Mouse (Mus musculus) heart, postnatal 25 days (tissue): ENCODE results near the gene Mbtps1. TPM values are rescaled to one million over a fixed set of nuclear protein-coding genes. Genes with fewer than 3 reads are reported as not detected.

Experiments
- DNase-seq: peaks from one replicate; pipeline ENCODE4 v3.0.0; 2022; ENCODE audit warnings: low spot score
- intact Hi-C: fragments of 180-260 bp; cut with DNase I; formaldehyde crosslinking; loops from one replicate; pipeline ENCODE4 v1.15.1; 2025
- total RNA-seq, 2 experiments: library from RNA; stranded (reverse); gene quantifications; 2 replicates each; pipeline ENCODE4 v1.2.3; 2021

The Mbtps1 gene
- total RNA-seq: 10 to 100 TPM; 39.8 to 40.3 TPM

DNA sequence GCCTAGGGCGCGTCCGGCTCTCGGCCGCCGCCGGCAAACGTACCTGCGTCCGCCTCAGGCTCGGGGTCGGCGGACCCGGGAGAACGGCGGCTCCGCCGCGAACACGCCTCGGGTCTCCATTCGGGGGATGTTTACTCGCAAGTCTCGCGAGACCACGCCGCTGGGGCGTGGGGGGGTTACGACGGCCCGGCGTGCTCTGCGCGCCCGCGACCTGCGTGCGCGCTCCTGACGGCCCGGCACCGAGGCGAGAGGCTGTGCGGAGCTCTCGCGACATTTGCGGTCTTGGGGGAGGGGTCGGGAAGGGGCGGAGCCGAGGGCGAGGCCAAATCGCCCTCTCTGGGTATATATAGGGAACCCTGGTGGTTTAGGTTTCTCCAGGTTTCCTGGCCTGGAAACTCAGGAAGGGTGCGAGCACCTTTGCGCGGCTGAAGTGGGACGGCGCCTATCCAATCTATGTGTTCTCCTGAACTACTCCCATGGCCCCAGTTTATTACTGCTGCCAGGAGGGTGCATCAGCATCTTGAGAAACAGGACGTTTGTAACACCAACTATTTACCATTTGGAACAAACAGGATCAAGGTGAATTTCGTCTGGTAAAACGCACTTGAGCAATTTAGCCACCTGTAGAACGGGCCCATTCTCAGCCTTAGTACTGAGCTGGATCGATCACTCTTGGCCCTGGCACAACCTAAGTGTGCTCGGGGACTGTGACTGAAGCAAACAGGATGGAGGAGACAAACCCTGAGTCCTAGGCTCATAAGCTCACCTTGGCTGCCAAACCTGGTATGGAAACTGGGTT lies at the start of gene Mbtps1:
Gene Mbtps1, minus strand, starts transcription at position 133 of the 799 bp plus-strand sequence.
- intact Hi-C loops: no loop called here

DNA sequence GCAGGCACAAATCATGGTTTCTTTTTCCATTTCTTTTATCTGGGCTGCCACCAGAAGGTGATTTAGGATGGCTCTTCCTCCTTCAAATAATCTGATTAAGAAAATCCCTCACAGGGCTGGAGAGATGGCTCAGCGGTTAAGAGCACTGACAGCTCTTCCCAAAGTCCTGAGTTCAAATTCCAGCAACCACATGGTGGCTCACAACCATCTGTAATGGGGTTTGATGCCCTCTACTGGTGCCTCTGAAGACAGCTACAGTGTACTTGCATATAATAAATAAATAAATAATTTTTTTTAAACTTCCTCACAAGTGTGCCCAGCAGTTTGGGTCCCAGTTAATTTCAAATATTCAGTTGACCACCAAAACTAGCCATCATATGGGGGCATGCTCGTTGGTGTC lies 47.7 kb upstream of the Mbtps1 start:
- intact Hi-C loops: loop anchor here (5.0 kb wide), 2 partner anchors 71 to 84 kb away; no protein-coding TSS in a partner anchor
- no peak for DNase-seq

More for the DNA sequence above, at the start of gene Mbtps1:
- DNase-seq: peak; percentile 96

DNA sequence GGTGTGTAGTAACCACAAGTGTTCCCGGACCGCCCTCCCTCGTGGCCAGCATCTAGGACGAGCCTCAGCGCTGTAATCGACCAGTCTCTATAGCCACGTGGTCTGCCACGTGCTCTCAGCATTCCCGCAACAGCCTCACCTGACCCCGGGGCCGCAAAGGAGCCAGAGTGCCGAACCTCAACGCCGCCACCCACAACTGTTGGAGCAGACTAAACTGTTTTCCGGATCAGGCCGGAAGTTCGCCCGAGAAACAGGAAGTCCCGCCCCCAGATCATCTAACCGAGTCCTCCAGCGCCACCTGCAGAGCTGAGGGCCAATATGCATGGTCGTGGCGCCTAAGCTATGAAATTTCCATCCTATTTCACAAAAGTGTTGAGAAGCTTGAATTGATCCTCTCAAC lies 46.5 kb upstream of the Mbtps1 start, which contains the start of gene Taf1c:
Gene Taf1c, minus strand, starts transcription at position 227 of the 400 bp plus-strand sequence.
- intact Hi-C loops: loop anchor here (2.0 to 5.0 kb wide), 4 partner anchors 72 to 192 kb away; no protein-coding TSS in a partner anchor
- DNase-seq: peak; percentile 79

DNA sequence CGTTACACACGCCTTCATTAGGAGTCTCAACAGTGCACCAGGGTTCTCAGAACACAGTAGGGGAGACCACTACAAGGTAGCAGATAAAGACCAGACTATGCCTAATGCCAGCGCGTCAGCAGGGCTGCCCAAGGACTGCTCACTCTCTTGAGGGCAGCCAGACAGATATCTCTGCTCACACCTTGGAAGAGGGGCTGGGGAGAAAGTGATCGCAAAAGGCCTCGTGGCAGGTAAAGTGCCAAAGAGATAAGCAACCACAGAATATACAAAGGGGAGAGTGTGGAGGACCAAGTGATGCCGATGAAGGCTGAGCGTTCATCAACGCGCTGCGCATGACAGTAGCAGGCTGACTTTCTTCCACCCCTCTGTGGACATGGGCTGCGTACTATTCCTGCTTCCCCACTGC lies 45.9 kb upstream of the Mbtps1 start:
- intact Hi-C loops: loop anchor here (2.0 kb wide), 2 partner anchors 164 to 192 kb away; no protein-coding TSS in a partner anchor
- no peak for DNase-seq

DNA sequence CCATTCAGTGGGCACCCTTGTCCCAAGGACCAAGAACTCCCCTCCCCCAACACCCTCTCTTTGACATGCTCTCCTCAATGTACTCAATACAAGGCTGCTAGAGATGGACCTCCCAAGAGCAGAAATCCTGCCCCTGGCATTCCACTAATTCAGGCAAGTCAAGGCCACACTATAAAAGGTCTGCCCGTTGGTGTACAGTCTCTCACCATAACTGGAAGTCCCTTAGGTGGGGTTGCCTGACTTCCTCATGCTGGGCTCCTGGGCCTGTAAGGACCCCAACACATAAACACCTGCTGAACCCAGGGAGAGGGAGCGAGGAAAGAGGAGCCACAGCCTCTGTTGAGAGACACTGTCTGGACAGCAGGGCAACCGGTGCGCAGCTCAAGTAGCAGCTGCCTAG lies 45.2 kb upstream of the Mbtps1 start:
- DNase-seq: no peak
- intact Hi-C loops: loop anchor here (2.0 kb wide), 2 partner anchors 163 to 191 kb away; no protein-coding TSS in a partner anchor

DNA sequence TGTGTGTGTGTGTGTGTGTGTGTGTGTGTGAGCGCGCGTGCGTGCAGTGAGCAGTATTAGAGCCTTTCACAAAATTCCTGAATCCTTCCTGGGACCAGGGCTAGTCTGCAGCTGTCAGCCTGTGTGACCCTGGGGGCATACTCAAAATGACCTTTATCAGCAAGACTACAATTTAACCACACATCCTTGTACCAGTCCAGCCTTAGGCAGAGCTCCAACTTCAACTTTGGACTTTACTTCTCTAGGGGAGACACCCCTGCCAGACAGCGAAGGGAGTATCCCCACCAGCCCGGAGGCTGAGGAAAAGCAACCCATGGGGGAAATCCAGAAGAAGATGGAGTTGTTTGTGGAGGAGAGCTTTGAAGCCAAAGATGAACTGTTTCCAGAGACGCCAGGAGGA lies 32.9 kb upstream of the Mbtps1 start:
- intact Hi-C loops: no loop called here
- no peak for DNase-seq

DNA sequence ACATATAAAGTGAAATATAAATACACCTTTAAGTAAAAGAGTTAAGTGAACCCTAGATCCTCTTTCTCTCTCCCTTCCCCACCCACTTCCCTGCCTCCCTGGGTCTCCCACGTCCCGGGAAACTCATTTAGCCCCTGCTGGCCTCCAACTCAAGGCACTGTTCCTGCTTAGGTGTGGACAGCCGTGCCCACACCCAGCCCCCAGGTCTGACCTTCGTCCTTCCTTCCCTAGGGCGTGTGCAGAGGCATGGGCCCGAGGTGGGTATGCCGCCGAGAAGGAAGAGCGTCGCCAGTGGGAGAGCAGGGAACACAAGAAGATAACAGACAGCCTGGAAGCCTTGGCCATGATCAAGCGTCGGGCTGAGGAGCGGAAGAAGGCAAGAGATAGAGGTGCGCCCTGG lies 31.8 kb upstream of the Mbtps1 start:
- intact Hi-C loops: no loop called here
- DNase-seq: no peak

DNA sequence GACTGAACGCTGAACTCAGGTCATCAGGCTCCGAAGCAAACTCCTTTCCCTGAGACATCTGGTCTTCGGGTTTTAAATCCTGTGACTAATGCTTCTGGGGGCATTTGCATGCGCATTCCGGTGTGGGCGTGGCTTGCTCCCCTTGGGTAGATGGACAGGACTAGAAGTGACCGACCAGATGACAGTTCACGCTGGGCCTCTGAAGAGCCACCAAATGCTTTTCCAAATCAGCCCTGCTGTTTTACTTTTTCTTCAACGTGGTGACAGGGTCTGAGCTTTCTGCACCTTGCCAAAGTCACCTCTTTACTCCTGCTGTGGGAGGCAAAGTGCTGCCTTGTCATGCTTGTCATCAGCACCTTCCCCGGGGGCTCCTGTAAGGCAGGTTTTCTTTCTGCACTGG lies 30.3 kb upstream of the Mbtps1 start:
- intact Hi-C loops: no loop called here
- DNase-seq: no peak

DNA sequence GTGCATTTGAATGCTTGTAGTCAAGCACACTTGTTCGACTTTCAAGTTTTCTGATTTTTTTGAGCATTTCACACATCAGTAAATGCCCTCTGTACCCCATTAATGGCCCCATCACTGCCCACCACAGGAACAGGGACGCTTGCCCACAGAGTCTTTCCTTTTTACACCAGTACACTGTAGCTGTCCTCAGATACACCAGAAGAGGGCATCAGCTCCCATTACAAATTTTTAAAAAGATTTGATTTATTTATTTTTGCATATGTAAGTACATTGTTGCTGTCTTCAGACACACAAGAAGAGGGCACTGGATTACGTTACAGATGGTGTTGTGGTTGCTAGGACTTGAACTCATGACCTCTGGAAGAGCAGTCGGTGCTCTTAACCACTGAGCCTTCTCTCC lies 29.8 kb upstream of the Mbtps1 start:
- DNase-seq: no peak
- intact Hi-C loops: no loop called here

DNA sequence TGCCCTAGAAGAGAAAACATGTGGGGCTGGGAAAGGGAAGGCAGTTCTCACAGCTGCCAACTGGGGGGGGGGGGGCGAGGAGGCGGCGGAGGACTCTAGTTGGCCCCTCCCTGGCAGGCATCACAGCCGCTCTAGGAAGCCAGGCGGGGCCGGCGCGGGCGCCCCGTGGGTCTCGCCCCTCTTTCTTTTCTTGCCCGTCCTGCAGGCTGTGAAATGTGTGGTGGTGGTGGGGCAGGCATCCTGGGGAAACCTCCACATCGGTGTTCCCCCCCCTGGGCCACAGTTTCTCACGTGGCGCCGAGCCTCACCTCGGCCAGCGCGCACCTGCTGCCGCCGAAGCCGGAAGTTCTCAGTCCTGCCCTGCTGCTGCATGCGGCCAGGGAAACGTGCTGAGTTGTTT lies 27.4 kb upstream of the Mbtps1 start:
- intact Hi-C loops: no loop called here
- DNase-seq: no peak

DNA sequence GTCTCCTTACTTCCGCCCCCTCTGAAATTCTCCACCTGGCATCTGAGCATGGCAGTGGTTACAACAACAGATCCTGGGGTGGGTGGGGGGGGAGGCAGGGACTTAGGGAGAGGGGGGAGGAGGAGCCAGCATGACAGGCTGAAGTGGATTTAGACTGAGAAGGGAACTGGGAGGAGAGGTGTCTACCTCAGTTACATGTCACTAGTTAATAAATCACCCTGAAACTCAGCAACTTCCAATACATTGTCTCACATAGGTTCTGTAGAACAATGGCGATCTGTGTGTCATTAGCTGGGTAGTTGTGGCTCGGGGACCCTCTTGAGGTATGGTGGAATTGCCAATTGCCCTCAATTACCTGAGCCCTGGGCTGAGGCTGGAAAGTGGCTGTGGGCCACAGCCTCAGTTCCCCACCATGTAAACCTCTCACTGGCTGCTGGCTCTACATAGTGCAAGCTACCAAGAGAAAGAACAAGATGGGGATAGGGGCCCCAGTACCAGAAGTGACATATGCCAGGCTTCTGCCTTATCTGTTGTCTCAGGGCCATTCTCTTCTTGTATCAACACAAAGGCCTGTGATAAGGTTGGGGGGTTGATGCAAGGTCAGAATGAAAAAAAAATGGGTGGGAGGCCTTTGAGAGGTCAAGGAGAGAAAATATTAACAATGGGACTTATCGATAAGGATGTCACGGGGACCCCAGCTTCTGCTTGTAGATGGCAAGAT lies 22.1 kb upstream of the Mbtps1 start:
- no peak for DNase-seq
- intact Hi-C loops: no loop called here

DNA sequence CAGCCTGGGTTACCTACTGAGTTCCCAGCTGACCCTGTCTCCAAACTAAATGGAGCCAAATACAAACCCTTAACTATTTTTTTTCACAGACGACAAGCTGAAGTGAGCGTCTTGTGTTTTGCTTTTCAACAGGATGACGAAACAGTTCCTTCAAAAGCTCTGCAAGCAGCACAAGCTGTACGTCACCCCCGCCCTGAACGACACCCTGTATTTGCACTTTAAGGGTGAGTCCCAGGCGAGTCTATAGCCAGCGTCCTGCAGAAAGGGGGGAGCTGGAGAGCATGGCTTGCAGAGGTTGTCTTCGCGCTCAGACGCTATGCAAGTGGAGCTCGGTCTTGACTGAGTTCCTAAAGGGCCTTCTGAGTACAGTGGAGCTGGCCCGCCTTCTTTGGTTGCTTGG lies 20.6 kb upstream of the Mbtps1 start:
- intact Hi-C loops: no loop called here

DNA sequence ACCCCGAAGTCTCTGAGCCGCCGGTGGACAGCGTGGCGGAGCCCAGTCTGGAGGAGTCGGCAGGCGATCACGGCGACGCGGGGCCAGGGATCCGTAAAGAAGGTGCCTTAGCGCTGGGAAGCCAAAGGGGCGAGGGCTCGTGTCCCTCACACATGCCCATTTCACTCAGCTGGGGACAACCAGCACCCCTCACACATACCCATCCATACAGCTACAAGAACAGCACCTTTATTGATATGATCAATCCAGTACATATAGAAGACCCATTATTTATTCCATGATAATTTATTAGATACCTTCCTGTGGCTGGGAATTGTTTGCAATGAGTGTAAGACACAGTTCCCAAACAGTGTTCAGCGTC lies 16.8 kb upstream of the Mbtps1 start:
- intact Hi-C loops: no loop called here
- DNase-seq: no peak

More for the DNA sequence above, 20.6 kb upstream of the Mbtps1 start:
- no peak for DNase-seq

DNA sequence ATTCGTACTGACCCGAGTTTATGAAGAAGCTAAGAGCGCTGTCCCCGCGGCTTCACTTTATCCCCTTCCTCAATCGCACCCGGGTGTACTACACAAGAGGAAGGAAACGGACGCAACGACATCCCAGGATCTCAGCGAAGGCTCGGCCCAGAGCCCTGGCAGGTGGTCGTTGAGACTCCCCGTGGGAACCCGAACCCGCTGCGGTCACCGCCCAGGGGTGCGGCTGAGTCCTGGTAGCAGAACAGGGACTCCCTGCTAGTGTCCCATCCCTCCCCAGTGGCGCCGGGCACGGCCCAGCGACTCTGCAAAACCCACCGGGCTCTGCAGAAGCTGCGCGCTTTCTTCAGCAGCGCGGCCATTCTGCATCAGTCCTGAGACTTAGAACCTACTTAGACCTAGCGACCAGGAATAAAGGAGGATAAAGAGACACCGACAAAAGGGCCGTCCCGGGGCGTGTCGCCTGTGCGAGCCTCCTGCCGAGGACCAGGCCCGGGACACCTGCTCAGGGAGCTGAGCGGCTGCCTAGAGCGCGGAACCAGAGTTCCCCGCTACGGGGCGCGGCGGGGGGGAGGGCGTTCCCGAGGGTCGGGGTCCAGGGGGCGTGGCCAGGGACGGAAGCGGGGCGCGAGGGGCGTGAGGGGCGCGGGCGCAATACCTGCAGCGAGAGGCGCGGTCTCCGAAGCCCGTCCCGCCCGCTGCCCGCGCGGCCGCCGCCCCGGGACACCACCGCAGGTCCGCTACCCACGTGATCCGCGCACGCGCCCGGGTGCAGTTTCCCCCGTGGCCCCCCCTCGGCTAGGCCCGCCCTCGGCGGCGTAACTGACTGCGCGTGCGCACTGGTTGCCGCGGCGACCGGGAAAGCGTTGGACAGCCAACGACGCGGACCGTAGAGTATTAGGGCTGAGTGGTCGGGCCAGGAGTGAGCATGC lies 16.2 kb upstream of the Mbtps1 start, which contains the start of the genes Hsdl1 and Dnaaf1:
Gene Hsdl1, minus strand, starts transcription at position 747 of the 929 bp plus-strand sequence.
Gene Dnaaf1, plus strand, starts transcription at position 799 of the 929 bp plus-strand sequence.
- intact Hi-C loops: no loop called here
- DNase-seq: peak; percentile 90

DNA sequence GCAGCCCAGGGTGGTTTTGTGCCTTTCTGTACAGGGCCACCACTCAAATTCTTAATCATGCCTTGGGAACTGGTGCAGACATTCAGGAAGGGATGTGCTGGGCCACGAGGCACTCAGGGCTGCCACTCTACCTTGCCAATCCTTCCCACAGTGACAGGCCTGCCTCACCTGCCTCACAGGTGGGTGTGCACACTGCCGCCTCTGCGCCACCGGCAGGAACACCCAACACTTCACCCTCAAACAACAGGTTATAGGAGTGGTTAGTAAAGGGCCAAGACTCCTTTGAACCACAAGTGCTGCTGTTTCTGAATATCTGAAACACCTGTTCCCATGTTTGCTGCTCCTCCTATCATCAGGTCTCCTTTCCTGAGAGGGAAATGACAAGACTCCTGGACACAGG lies 13.9 kb upstream of the Mbtps1 start:
- DNase-seq: no peak

DNA sequence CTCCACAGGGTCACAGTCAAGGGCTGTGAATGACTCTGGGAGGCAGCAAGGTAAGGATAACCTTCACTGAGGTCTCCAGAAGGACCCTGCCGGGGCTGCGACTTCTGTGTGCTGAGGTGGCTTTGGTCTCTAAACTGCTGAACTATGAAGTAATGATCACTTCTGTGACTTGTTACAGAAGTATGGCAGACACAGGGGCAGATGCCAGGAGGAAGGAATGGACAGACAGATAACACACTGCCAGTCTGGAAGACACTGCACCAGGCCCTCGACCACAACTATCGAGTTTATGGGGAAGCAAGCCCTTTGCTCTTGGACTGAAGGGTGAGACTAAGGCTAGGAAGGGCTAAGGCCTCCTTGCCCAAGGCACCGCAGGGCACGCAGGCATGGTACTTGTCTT lies 12.6 kb upstream of the Mbtps1 start:
- intact Hi-C loops: no loop called here
- no peak for DNase-seq

More for the DNA sequence above, 13.9 kb upstream of the Mbtps1 start:
- intact Hi-C loops: no loop called here

DNA sequence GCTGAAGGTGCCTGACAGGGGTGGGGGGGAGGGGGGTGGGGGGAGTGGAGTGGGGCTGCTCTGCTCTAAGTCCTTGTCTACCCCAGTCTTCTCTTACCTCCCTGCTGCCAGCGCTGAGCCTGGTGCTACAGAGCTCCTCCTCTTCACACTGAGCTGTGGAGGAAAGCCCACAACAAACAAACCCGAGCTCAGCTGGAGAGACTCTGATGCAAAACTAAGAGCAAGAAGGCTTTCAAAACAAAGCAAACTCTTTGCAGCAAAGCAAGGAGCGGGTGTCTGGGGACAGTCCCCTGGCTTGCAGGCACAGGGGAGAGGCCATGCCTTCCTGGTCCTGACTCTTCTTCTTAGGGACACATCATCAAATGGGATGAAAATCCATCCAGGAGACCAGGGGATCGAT lies 11.3 kb upstream of the Mbtps1 start:
- DNase-seq: no peak
- intact Hi-C loops: no loop called here

DNA sequence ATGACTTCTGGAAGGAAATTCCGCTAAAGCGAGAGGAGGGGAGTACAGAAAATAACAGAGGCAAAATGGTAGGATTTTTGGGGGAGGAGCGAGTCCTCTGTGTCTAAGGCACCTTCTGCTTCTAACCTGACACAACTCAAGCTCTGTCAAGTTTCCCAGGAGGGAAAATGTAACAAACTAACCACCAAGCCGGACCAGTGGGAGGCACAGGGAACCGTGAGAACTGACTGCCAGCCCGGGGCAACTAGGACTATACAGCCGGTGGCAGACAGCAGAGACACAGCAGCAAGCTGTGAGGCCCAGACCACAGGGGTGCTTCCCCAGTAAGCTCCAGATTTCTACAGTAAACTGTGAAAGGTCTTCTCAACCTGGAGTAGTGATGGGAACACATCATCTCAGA lies 10.4 kb upstream of the Mbtps1 start:
- intact Hi-C loops: no loop called here
- DNase-seq: no peak

DNA sequence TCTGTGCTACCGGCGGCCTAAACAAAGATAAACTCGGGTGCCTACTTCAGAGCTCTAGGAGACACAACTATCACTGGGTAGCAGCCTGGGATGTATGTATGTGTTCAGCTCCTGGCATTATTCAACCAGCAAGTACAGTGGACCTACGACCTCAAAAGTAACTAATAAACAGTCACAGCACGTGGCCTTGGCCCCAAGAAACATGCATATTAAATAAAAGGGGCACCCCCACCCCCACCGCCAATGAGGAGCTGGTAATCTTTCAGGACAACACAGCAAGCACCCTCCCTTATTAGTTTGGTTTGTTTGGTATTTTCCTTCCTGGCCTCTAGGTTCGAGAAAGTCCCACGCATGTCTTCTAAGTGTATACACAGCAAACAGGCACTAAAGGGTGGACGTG lies 9.7 kb upstream of the Mbtps1 start:
- intact Hi-C loops: no loop called here
- DNase-seq: no peak

DNA sequence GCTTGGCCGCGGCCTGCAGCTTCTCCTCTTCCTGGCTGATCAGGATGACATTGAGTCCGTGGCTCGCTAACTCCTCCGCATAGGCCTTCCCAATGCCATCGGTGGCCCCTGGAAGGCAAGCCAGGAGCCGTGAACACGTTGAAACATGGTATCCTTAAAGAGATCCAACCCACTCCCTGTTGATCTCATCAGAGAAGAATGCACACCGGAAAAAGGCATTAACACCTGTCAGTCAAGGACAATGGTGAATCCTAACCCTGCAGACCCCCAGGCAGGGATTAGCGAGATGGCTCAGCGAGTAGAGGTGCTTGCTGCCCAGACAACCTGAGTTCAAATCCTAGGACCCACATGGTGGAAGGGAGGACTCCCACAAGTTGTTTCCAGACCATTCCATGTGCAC lies 7.8 kb upstream of the Mbtps1 start:
- intact Hi-C loops: no loop called here

More for the DNA sequence above, 7.8 kb upstream of the Mbtps1 start:
- no peak for DNase-seq
